Mouse (Mus musculus) ES-E14 (cell line): Measurements from ENCODE around the gene Ccdc30.

Experiments used
- CHD2 ChIP-seq: IDR thresholded peaks from 2 replicates; pipeline ENCODE4 v1.6.1; 2014; ENCODE audit warnings: mild to moderate bottlenecking, low read depth, low read length, inconsistent platforms
- HCFC1 ChIP-seq: IDR thresholded peaks from 2 replicates; pipeline ENCODE4 v1.6.1; 2012; ENCODE audit warnings: low read length, inconsistent platforms, borderline replicate concordance; ENCODE audit not compliant: insufficient read depth
- MAFK ChIP-seq: IDR thresholded peaks from 2 replicates; pipeline ENCODE4 v1.6.1; 2014; ENCODE audit warnings: mild to moderate bottlenecking, low read depth, low read length, inconsistent platforms; ENCODE audit not compliant: insufficient read depth
- ZC3H11A ChIP-seq: IDR thresholded peaks from 2 replicates; pipeline ENCODE4 v1.6.1; 2012; ENCODE audit warnings: low read depth, mild to moderate bottlenecking, inconsistent platforms, low read length, borderline replicate concordance
- ZNF384 ChIP-seq: IDR thresholded peaks from 2 replicates; pipeline ENCODE4 v1.6.1; 2012; ENCODE audit warnings: low read depth, low read length, inconsistent platforms

DNA sequence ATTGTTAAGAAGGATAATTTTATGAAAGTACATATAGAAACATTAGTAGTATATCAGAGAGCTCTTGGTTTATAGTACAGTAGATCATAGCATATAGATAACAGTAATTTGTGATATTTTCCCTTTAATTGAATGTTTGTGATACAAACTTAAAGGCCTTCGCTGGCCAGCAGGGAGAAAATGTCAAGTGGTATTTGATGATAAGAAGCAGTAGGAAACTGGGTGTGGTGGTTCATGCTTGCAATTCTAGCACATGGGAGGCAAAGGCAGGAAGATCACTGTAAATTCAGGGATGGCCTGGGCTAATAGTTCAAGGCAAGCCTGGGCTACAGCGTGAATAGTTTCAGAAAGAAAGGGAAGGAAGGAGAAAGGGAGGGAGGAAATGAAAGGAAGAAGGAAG, 9.8 kb upstream of the Ccdc30 start:
- TF ChIP-seq CHD2 (no peak), HCFC1 (no peak), MAFK (no peak), ZNF384 (no peak), ZC3H11A (no peak)
